Mouse (Mus musculus): ENCODE data around the gene Sec14l2.

Gene Sec14l2

GRCm38 (mm10) chr11:4060866-4061575, 62.2 kb downstream of the Sec14l2 start:
- peak; percentile 47 for DNase-seq (ENCODE audit: low read depth, low spot score)

DNA sequence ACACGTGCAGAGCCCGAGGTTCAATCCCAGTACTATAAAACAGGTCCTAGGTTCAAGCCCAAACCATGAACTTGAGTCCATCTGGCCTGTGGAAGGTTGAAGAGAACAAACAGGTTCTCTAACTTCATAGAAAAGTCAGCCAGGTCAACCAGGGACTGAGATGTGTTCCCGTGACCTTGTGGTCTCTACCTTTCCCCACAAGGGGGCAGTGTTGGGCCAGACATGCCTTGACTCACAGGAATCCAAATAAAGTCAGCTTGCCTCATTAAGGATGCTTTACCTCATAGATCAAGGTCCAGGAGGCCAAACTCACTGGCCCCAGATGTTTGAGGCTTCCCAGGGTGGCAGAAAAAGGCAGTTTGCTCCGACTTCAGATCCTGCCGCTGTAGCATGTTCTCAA, 69.6 kb downstream of the Sec14l2 start:
- DNase-seq (ENCODE audit: low read depth, low spot score) = peak; percentile 84

GRCm38 (mm10) chr11:4048438-4048837, 74.8 kb downstream of the Sec14l2 start:
- no peak for DNase-seq (ENCODE audit: low read depth, low spot score)

DNA sequence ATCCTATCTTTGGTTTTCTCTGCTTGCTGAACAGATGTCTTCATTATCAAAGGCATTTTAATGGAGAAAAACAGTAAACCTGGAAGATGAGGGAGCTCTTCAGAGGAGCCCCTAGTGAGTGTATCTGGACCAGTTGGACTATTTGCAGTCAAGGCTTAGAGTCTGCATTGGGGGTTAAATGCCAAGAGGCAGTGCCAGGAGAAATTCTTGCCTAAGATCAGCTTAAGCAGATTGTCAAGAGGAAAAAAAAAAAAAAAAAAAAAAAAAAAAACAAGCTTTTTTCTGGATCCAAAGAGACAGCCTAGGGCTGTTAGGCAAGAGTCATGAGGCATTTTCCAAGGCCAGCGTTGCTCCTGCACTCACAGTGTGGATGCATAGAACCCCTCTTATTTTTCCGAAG, 75.4 kb downstream of the Sec14l2 start:
- no peak for DNase-seq (ENCODE audit: low read depth, low spot score)

Data from R1 (cell line).